Mouse (Mus musculus) thymus, adult 2 months (tissue): ENCODE data around the gene Gm6096. TPM values are rescaled to one million over a fixed set of nuclear protein-coding genes. Genes with fewer than 3 reads are reported as not detected.

Source experiments
- DNase-seq: peaks from one replicate; pipeline ENCODE4 v3.0.0; 2021
- H3K27ac ChIP-seq: fragments of 200-500 bp; 2 replicates; pipeline ENCODE4 v1.5.1; 2012; ENCODE audit warnings: low read length, control low read depth; ENCODE audit not compliant: control insufficient read depth, insufficient read depth
- H3K27me3 ChIP-seq: fragments of 200-500 bp; 2 replicates; pipeline ENCODE4 v1.6.1; 2012; ENCODE audit warnings: mild to moderate bottlenecking, low read length, moderate library complexity, mixed read lengths; ENCODE audit not compliant: control insufficient read depth, insufficient read depth
- H3K36me3 ChIP-seq: fragments of 200-500 bp; 2 replicates; pipeline ENCODE4 v1.6.1; 2012; ENCODE audit warnings: mild to moderate bottlenecking, low read length, moderate library complexity; ENCODE audit not compliant: control insufficient read depth, insufficient read depth
- H3K4me1 ChIP-seq: fragments of 200-500 bp; replicated peaks from 2 replicates; pipeline ENCODE4 v1.6.1; 2012; ENCODE audit warnings: low read length; ENCODE audit not compliant: control insufficient read depth, insufficient read depth
- H3K4me3 ChIP-seq: fragments of 200-500 bp; 2 replicates; pipeline ENCODE4 v1.5.1; 2012; ENCODE audit warnings: mild to moderate bottlenecking, low read length, control low read depth, moderate library complexity; ENCODE audit not compliant: control insufficient read depth, insufficient read depth
- CTCF ChIP-seq: fragments of 200-500 bp; IDR thresholded peaks from 2 replicates; pipeline ENCODE4 v1.5.1; 2012; ENCODE audit warnings: mild to moderate bottlenecking, control low read depth, low read length, moderate library complexity, borderline replicate concordance; ENCODE audit not compliant: control insufficient read depth, poor library complexity, insufficient read depth; ENCODE audit errors: extremely low read depth
- POLR2A ChIP-seq: fragments of 200-500 bp; IDR thresholded peaks from 2 replicates; pipeline ENCODE4 v1.6.1; 2012; ENCODE audit warnings: mild to moderate bottlenecking, low read length, control low read depth, moderate library complexity; ENCODE audit not compliant: control insufficient read depth, poor library complexity, insufficient read depth; ENCODE audit errors: extremely low read depth
- WGBS: fragments of 180-500 bp; shearing (Covaris S2); methylation state at CpG from one replicate; pipeline ENCODE4 v1.1.7; 2018; 5-methylcytosine and 5-hydroxymethylcytosine counted together
- polyA plus RNA-seq: library from polyadenylated mRNA; depleted of rRNA; stranded (reverse); fragments of >200 nt; gene quantifications from 2 replicates; pipeline ENCODE4 v1.2.3, GENCODE M21; 2012

Gene Gm6096
- polyA plus RNA-seq, 1 experiment = not detected

DNA sequence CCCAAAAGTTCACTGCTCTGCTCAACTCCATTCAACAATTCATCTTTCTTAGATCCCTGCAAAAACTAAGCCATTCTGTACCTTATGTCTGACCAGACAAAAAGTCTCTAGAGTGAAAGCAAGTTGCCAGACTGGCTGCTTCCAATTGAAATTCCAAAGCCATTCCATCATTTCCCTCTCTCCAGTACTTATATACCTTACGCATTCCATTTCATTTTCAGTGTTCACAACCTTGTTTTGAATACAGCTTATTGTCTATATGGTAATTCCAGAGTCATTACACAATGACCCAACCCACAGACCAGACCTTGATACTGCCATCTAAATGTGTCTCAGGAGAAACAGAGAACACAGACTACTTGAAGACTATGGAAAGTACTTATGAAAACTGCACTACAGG lies 17.6 kb downstream of the Gm6096 start:
- Histone ChIP-seq H3K27ac (no peak overlapping the region), H3K4me1 (no peaks in the 10 kb centered on the region), H3K36me3 (no peaks in the 10 kb centered on the region), H3K4me3 (no peak overlapping the region), H3K27me3 (no peaks in the 10 kb centered on the region)
- no peak for TF ChIP-seq POLR2A
- TF ChIP-seq CTCF = no peak
- DNase-seq = no peak
- 98% methylated on average over 1 of the region's 1 CpGs for whole genome bisulfite sequencing

DNA sequence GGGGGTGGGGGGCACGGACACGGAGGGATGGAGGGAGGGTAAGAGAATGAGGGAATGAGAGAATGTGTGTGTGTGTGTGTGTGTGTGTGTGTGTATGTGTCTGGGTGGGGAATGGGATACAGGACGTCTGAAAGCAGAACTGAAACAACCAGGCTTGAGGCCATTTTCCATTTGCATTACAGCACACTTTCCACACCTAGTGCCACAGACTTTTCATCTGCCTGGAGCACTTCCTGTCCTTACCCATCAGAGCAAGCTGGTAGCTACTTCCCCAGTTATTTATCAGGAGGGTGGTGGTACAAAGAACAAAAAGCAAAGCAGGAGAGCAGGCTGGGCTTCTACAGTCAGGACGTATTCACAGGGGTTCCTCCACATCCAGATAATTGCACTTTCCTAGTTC lies 21.6 kb downstream of the Gm6096 start:
- no peaks in the 10 kb centered on the region for H3K4me1 ChIP-seq
- H3K27me3 ChIP-seq = no peaks in the 10 kb centered on the region
- no peak for TF ChIP-seq POLR2A
- TF ChIP-seq CTCF = no peak
- 70% methylated on average over 4 of the region's 4 CpGs for WGBS
- H3K4me3 ChIP-seq = no peak overlapping the region
- H3K27ac ChIP-seq = no peak overlapping the region
- H3K36me3 ChIP-seq = no peaks in the 10 kb centered on the region
- DNase-seq = no peak

- 95% methylated on average over 3 of the region's 3 CpGs for WGBS
These were observed 25.2 kb downstream of the Gm6096 start for GRCm38 (mm10) chr7:34276066-34276465.

DNA sequence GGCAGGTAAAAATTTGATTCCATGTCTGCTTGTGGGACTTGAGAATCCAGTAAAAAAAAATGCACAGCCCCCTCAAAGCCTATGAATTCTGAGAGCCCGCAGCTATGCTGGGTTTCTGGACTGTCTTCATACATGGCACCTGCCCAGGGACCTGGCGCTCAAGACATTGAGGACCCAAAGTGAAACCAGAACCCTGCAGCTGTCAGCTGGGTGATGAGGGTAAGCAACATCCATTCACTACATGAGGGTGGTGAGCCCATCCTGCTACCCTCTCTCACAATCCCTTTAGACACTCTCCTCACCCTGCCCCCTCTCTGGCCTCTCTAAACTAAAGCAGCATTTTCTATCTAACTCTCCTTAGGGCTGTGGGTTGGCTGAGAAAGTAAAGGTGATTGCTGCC lies 26.8 kb downstream of the Gm6096 start:
- Histone ChIP-seq H3K4me3 (no peak overlapping the region), H3K27ac (no peak overlapping the region), H3K36me3 (no peaks in the 10 kb centered on the region), H3K27me3 (no peaks in the 10 kb centered on the region), H3K4me1 (no peaks in the 10 kb centered on the region)
- TF ChIP-seq POLR2A = no peak
- no peak for TF ChIP-seq CTCF
- DNase-seq = no peak
- 90% methylated on average over 2 of the region's 2 CpGs for WGBS

More at GRCm38 (mm10) chr7:34276066-34276465, 25.2 kb downstream of the Gm6096 start:
- Histone ChIP-seq H3K27ac (no peak overlapping the region), H3K4me1 (no peaks in the 10 kb centered on the region), H3K4me3 (no peak overlapping the region), H3K36me3 (no peaks in the 10 kb centered on the region), H3K27me3 (no peaks in the 10 kb centered on the region)
- no peak for TF ChIP-seq CTCF
- TF ChIP-seq POLR2A = no peak
- DNase-seq = no peak

DNA sequence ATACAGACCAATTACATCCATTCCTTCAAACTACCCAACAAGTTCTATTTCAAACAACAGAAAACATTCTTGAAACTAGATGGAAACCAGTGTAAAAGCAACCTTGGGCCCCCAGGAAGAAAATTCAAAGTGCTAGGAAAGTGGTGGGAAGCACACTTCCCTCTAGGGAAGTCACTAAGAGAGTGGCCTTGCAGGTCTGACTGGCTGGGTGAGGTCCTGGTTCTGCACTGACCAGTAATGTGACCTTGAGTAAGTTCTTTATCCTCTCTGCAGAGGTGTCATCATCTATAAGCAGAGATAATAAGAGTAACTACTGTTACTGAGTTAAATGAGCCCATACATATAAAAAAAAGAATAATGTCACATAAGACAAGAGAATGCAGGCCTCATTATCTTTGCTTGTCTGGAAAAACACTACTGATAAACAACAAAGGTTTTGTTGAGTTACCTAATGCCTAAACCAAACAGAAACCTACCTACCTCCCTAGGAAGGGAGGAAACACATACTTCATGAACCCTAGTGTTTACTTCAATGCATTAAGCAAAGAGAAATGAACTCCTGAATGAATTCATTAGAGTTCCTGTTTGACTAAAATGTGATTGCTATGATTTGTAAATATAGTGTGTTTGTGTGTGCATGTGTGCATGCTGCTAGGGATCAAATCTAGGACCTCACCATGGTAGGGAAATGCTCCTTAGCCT lies 39.8 kb downstream of the Gm6096 start:
- Histone ChIP-seq H3K27ac (no peak overlapping the region), H3K4me3 (no peak overlapping the region), H3K4me1 (no peaks in the 10 kb centered on the region), H3K36me3 (no peaks in the 10 kb centered on the region), H3K27me3 (no peaks in the 10 kb centered on the region)
- TF ChIP-seq POLR2A (no peak), CTCF (no peak)
- DNase-seq = no peak

DNA sequence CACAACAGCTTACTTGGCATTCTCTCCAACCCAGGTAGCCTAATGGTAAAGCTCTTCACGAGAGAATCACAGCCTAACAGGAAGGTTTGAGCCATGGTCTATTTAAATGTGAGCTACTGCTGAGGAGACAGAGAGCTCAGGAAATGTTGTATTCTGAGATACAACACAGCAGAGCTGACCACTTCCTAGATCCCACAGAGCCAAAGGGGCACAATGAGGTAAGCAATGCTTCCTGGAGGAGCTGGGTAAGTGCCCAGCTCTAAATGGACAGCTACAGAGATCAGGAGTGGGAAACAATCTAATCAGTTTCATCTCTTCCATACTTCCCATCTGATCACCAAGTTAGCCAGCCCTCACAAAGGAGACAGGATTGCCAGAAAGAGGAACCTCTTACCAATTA lies 40.4 kb downstream of the Gm6096 start:
- TF ChIP-seq POLR2A (no peak), CTCF (no peak)

DNA sequence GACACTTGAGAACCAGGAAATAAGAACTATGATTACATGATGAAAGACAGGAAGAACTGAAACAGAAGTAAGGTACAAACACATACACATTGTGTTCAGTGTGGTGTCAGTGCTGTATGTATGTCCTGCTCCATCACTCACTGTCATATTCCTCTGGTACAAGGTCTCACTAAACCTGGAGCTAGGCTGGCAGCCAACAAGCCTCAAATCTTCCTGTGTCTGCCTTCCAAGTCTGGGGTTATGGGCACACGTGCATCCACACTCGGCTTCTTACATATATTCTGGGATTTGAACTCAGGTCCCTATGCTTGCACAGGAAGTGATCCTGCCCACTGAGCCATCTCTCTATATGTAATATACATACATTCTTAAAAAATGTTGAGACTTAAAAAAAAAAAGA lies 41.8 kb downstream of the Gm6096 start:
- Histone ChIP-seq H3K27ac (no peak overlapping the region), H3K4me1 (no peaks in the 10 kb centered on the region), H3K27me3 (no peaks in the 10 kb centered on the region), H3K4me3 (no peak overlapping the region), H3K36me3 (no peaks in the 10 kb centered on the region)
- WGBS = 95% methylated on average over 2 of the region's 2 CpGs
- DNase-seq = no peak
- no peak for TF ChIP-seq POLR2A

More for the DNA sequence above, 40.4 kb downstream of the Gm6096 start:
- Histone ChIP-seq H3K4me3 (no peak overlapping the region), H3K4me1 (no peaks in the 10 kb centered on the region), H3K36me3 (no peaks in the 10 kb centered on the region), H3K27me3 (no peaks in the 10 kb centered on the region), H3K27ac (no peak overlapping the region)
- 14% methylated on average over 1 of the region's 1 CpGs for WGBS
- no peak for DNase-seq
